Mouse (Mus musculus) ES-E14 (cell line): ENCODE measurements at regions not wholly inside any gene's neighbourhood (a gene's known extent, or its start where the extent isn't known, plus 50 kb on each side); places are given as distances from the start of the nearest gene placed in this dataset.

Experiments
- DNase-seq: peaks from one replicate; pipeline ENCODE4 v3.0.0-alpha.2; 2013; ENCODE audit warnings: low read depth, low spot score
- H3K27ac ChIP-seq: 2 replicates; pipeline ENCODE4 v1.5.1; 2012; ENCODE audit warnings: low read depth, mild to moderate bottlenecking, low read length, moderate library complexity, mixed read lengths; ENCODE audit not compliant: poor library complexity, insufficient read depth, severe bottlenecking
- H3K36me3 ChIP-seq: 2 replicates; pipeline ENCODE4 v1.6.1; 2012; ENCODE audit warnings: mild to moderate bottlenecking, low read length, moderate library complexity, mixed read lengths; ENCODE audit not compliant: control insufficient read depth, poor library complexity, insufficient read depth, severe bottlenecking
- H3K4me1 ChIP-seq, 2 experiments: fragments of 150-350 bp in 1 of 2; sonication (generic) in 1 of 2; 2 replicates each; pipeline ENCODE4 v1.6.1; 2012; ENCODE audit warnings: low read length in 2 of 2, mild to moderate bottlenecking in 1 of 2, mixed read lengths in 1 of 2; ENCODE audit not compliant: control insufficient read depth in 2 of 2, insufficient read depth in 2 of 2, poor library complexity in 1 of 2
- H3K4me3 ChIP-seq, 2 experiments: fragments of 150-350 bp in 1 of 2; sonication (generic) in 1 of 2; 2 replicates each; pipeline ENCODE4 v1.5.1; 2012; ENCODE audit warnings: low read length in 2 of 2, low read depth in 1 of 2, mild to moderate bottlenecking in 1 of 2, mixed read lengths in 1 of 2; ENCODE audit not compliant: insufficient read depth in 1 of 2, poor library complexity in 1 of 2, severe bottlenecking in 1 of 2
- H3K9ac ChIP-seq: 2 replicates; pipeline ENCODE4 v1.6.1; 2012; ENCODE audit warnings: low read depth, mild to moderate bottlenecking, low read length, mixed read lengths; ENCODE audit not compliant: poor library complexity, insufficient read depth, severe bottlenecking
- H3K9me3 ChIP-seq: fragments of 150-350 bp; sonication (generic); 2 replicates; pipeline ENCODE4 v1.6.1; 2012; ENCODE audit warnings: low read depth, mild to moderate bottlenecking, low read length; ENCODE audit not compliant: control insufficient read depth, insufficient read depth
- CHD2 ChIP-seq: IDR thresholded peaks from 2 replicates; pipeline ENCODE4 v1.6.1; 2014; ENCODE audit warnings: mild to moderate bottlenecking, low read depth, low read length, inconsistent platforms
- HCFC1 ChIP-seq: IDR thresholded peaks from 2 replicates; pipeline ENCODE4 v1.6.1; 2012; ENCODE audit warnings: low read length, inconsistent platforms, borderline replicate concordance; ENCODE audit not compliant: insufficient read depth
- MAFK ChIP-seq: IDR thresholded peaks from 2 replicates; pipeline ENCODE4 v1.6.1; 2014; ENCODE audit warnings: mild to moderate bottlenecking, low read depth, low read length, inconsistent platforms; ENCODE audit not compliant: insufficient read depth
- ZC3H11A ChIP-seq: IDR thresholded peaks from 2 replicates; pipeline ENCODE4 v1.6.1; 2012; ENCODE audit warnings: low read depth, mild to moderate bottlenecking, inconsistent platforms, low read length, borderline replicate concordance
- ZNF384 ChIP-seq: IDR thresholded peaks from 2 replicates; pipeline ENCODE4 v1.6.1; 2012; ENCODE audit warnings: low read depth, low read length, inconsistent platforms
- in situ Hi-C, 2 experiments: fragments of 600-800 bp; cut with MboI; formaldehyde crosslinking; loops; one replicate each; pipeline ENCODE4 v1.15.1; 2025; ENCODE audit warnings: low sequenced_read_pairs in 2 of 2, inconsistent platforms in 1 of 2; ENCODE audit not compliant: unreplicated experiment in 2 of 2

DNA sequence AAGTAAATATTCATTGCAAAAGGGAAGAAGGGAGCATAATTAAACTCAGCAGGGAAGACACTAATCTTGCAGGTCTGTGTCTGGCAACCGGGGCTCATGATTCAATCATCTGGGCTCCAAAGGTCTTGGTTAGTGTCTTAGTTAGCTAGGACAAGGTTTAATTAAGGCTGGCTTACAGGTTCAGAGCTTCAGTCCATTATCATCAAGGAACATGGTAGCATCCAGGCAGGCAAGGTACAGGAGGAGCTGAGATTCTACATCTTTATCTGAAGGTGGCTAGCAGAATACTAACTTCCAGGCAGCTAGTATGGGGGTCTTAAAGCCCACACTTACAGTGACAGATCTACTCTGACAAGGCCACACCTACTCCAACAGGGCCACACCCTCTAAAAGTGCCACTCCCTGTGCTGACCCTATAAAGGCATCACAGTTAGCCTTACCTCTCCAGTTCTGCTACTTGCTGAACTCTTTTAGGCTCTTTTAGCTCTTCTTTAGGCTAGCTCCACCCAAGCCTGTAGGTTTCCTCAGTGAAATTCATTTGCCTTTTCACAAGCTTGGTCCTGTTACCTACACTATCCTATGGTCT is 309.8 kb downstream of the Ccser2 start:
- DNase-seq: no peak
- Histone ChIP-seq H3K4me1 (no peaks in the 10 kb centered on the region), H3K4me3 (no peak overlapping the region), H3K27ac (no peak overlapping the region), H3K36me3 (no peaks in the 10 kb centered on the region), H3K9ac (no peak overlapping the region), H3K9me3 (no peaks in the 10 kb centered on the region)
- in situ Hi-C loops: no loop called here
- no peak for TF ChIP-seq MAFK
- no peak for TF ChIP-seq ZC3H11A
- no peak for TF ChIP-seq HCFC1
- TF ChIP-seq ZNF384: no peak
- no peak for TF ChIP-seq CHD2

DNA sequence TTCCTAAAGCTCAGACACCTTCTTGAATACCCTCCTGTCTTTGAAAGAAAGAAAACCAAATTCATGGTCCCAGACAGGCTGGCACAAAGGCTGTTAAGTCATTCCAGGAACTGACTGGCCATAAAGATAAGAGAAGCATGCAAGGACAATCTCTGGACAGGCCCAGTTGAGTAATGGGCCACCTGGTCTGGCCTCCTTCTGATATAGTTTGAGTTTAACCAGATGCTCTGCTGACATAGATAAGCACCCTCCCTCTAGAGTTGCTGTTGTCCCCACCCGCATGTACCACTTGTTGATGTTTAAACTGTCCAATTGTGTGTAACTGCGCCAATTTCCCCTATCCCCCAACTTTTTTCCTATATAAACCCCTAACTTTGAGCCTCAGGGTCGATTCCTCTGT is 310.4 kb downstream of the Ccser2 start:
- H3K9ac ChIP-seq: no peak overlapping the region
- in situ Hi-C loops: no loop called here
- DNase-seq: no peak
- H3K4me1 ChIP-seq: no peaks in the 10 kb centered on the region
- H3K9me3 ChIP-seq: no peaks in the 10 kb centered on the region
- no peaks in the 10 kb centered on the region for H3K36me3 ChIP-seq
- no peak overlapping the region for H3K27ac ChIP-seq
- H3K4me3 ChIP-seq: no peak overlapping the region
- no peak for TF ChIP-seq ZC3H11A
- TF ChIP-seq HCFC1: no peak
- TF ChIP-seq CHD2: no peak

DNA sequence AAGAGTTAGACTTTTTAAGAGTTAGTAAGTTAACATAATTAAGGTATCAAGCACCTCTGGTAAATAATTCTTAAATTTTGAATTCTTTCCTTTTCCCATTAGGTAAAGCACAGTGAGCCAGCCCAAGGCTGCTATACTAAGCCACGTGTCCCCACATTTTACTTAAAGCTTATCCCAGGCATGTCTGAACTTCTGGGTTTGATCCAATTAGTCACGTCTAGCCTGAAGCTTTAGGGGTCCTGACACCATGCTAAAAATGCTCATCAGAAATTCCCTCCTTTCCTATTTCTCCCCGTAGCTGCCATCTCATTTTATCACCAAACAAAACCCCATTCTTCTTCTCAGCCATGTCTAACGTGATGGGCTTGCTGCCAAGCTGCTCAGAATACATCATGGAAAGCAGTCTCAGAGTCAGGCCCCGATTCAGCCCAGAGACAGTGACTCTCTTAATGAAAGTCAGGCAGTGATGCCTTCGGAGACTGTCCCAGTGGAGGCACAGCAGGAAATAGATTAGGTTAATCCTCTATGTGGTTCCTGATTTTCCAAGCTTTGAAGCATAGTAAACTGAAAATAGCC is 315.5 kb downstream of the Ccser2 start:
- in situ Hi-C loops: no loop called here
- Histone ChIP-seq H3K36me3 (no peaks in the 10 kb centered on the region), H3K9ac (no peak overlapping the region), H3K4me1 (no peaks in the 10 kb centered on the region), H3K9me3 (no peaks in the 10 kb centered on the region), H3K4me3 (no peak overlapping the region), H3K27ac (no peak overlapping the region)
- no peak for DNase-seq
- TF ChIP-seq CHD2 (no peak), HCFC1 (no peak), ZC3H11A (no peak), ZNF384 (no peak), MAFK (no peak)

DNA sequence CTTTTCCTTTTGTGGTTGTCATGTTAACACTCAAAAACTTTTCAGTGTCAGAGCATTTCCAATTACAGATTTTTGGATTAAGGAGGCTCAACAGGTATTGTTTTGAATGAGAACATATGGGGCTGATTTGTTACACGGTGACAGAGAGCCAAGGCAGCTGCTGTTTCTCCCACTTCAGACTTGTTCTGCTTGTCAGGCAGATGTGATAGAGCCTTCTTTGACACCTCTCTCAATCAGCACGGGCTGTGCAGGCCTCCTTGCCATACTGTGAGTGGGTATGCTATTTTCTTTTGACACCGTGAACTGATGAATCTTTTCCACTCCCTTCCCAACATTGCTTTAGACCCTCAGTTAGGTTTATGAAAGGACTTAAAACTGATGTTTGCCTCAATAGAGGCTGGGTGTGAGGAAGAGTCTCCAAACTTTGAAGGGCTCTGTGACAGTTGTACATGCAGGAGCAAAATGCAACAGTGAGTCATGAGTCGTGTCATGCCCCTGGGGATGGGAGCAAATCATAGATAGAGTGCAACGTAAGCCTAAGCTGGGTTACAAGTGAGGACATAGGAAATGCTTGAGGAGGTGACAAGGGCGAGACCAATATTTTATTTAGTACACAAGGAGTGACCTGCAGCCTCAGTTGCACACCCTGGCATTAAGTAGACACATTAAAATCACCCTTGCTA is 317.4 kb downstream of the Ccser2 start:
- H3K4me1 ChIP-seq: no peaks in the 10 kb centered on the region
- no peak overlapping the region for H3K9ac ChIP-seq
- in situ Hi-C loops: no loop called here
- H3K9me3 ChIP-seq: no peaks in the 10 kb centered on the region
- H3K27ac ChIP-seq: no peak overlapping the region
- no peak for DNase-seq
- no peaks in the 10 kb centered on the region for H3K36me3 ChIP-seq
- no peak overlapping the region for H3K4me3 ChIP-seq
- TF ChIP-seq MAFK: no peak
- no peak for TF ChIP-seq ZNF384
- no peak for TF ChIP-seq ZC3H11A
- no peak for TF ChIP-seq HCFC1
- no peak for TF ChIP-seq CHD2
